Mouse (Mus musculus) MEL (cell line): ENCODE measurements around the gene Atl3. TPM values are rescaled to one million over a fixed set of nuclear protein-coding genes. Genes with fewer than 3 reads are reported as not detected.
A peak's percentile ranks its signal among the peaks of the same experiment; 100 is the strongest.

Experiments
- DNase-seq: peaks from one replicate; pipeline ENCODE4 v3.0.0; 2011; ENCODE audit warnings: low read depth, low spot score
- H3K27ac ChIP-seq: 2 replicates; pipeline ENCODE4 v1.5.1; 2012; ENCODE audit warnings: low read depth, mild to moderate bottlenecking, control low read depth, low read length, moderate library complexity; ENCODE audit not compliant: control insufficient read depth
- H3K27me3 ChIP-seq, 2 experiments: fragments of 150-350 bp in 1 of 2; sonication (generic) in 1 of 2; 2 replicates each; pipeline ENCODE4 v1.6.1; 2012; ENCODE audit warnings: low read length in 2 of 2, mild to moderate bottlenecking in 2 of 2, improper control_type of control experiment in 1 of 2, moderate library complexity in 1 of 2; ENCODE audit not compliant: insufficient read depth in 2 of 2, control insufficient read depth in 1 of 2
- H3K36me3 ChIP-seq, 2 experiments: 2 replicates each; pipeline ENCODE4 v1.6.1; 2012 to 2014; ENCODE audit warnings: low read length in 2 of 2, improper control_type of control experiment in 1 of 2, inconsistent platforms in 1 of 2, mild to moderate bottlenecking in 1 of 2; ENCODE audit not compliant: insufficient read depth in 2 of 2, control insufficient read depth in 1 of 2
- H3K4me1 ChIP-seq, 2 experiments: fragments of 150-350 bp in 1 of 2; sonication (generic) in 1 of 2; 2 replicates each; pipeline ENCODE4 v1.6.1; 2012; ENCODE audit warnings: low read length in 2 of 2, improper control_type of control experiment in 1 of 2, mild to moderate bottlenecking in 1 of 2; ENCODE audit not compliant: insufficient read depth in 2 of 2, control insufficient read depth in 1 of 2
- H3K4me3 ChIP-seq, 2 experiments: fragments of 150-350 bp in 1 of 2; sonication (generic) in 1 of 2; 2 replicates each; pipeline ENCODE4 v1.5.1; 2012; ENCODE audit warnings: low read depth in 2 of 2, low read length in 2 of 2, mild to moderate bottlenecking in 2 of 2, moderate library complexity in 2 of 2, control low read depth in 1 of 2, improper control_type of control experiment in 1 of 2; ENCODE audit not compliant: control insufficient read depth in 1 of 2, insufficient read depth in 1 of 2
- H3K79me2 ChIP-seq: 2 replicates; pipeline ENCODE4 v1.6.1; 2012; ENCODE audit warnings: mild to moderate bottlenecking, low read length, moderate library complexity; ENCODE audit not compliant: control insufficient read depth, poor library complexity, insufficient read depth
- H3K9ac ChIP-seq: 2 replicates; pipeline ENCODE4 v1.6.1; 2012; ENCODE audit warnings: low read depth, mild to moderate bottlenecking, control low read depth, low read length, moderate library complexity; ENCODE audit not compliant: control insufficient read depth, poor library complexity, severe bottlenecking
- H3K9me3 ChIP-seq: fragments of 150-350 bp; sonication (generic); replicated peaks from 2 replicates; pipeline ENCODE4 v1.6.1; 2012; ENCODE audit warnings: mild to moderate bottlenecking, low read length, improper control_type of control experiment, moderate library complexity; ENCODE audit not compliant: insufficient read depth
- E2F4 ChIP-seq: IDR thresholded peaks from 2 replicates; pipeline ENCODE4 v1.6.1; 2011; ENCODE audit warnings: low read depth, low read length, improper control_type of control experiment, borderline replicate concordance
- ELF1 ChIP-seq: IDR thresholded peaks from 2 replicates; pipeline ENCODE4 v1.6.1; 2014; ENCODE audit warnings: low read depth, mild to moderate bottlenecking, inconsistent platforms, low read length, improper control_type of control experiment, moderate library complexity
- EP300 ChIP-seq, 2 experiments: IDR thresholded peaks; 2 replicates each; pipeline ENCODE4 v1.6.1; 2011; ENCODE audit warnings: improper control_type of control experiment in 2 of 2, low read length in 2 of 2, low read depth in 1 of 2, mild to moderate bottlenecking in 1 of 2
- ETS1 ChIP-seq: IDR thresholded peaks from 2 replicates; pipeline ENCODE4 v1.6.1; 2012; ENCODE audit warnings: low read depth, mild to moderate bottlenecking, inconsistent platforms, low read length, improper control_type of control experiment, moderate library complexity
- GATA1 ChIP-seq: IDR thresholded peaks from 2 replicates; pipeline ENCODE4 v1.6.1; 2011; ENCODE audit warnings: low read depth, low read length, improper control_type of control experiment
- HCFC1 ChIP-seq: IDR thresholded peaks from 2 replicates; pipeline ENCODE4 v1.6.1; 2012; ENCODE audit warnings: low read depth, mild to moderate bottlenecking, inconsistent platforms, low read length, improper control_type of control experiment, moderate library complexity
- KAT2A ChIP-seq: conservative IDR thresholded peaks from 2 replicates; pipeline ENCODE4 v1.6.1; 2012; ENCODE audit warnings: low read depth, low read length, improper control_type of control experiment, inconsistent platforms
- MAFK ChIP-seq: IDR thresholded peaks from 2 replicates; pipeline ENCODE4 v1.6.1; 2011; ENCODE audit warnings: low read depth, mild to moderate bottlenecking, low read length, improper control_type of control experiment, borderline replicate concordance
- MEF2A ChIP-seq: IDR thresholded peaks from 2 replicates; pipeline ENCODE4 v1.6.1; 2014; ENCODE audit warnings: low read depth, mild to moderate bottlenecking, inconsistent platforms, low read length, improper control_type of control experiment; ENCODE audit not compliant: poor library complexity, insufficient replicate concordance, severe bottlenecking; ENCODE audit errors: extremely low read depth
- MYB ChIP-seq: IDR thresholded peaks from 2 replicates; pipeline ENCODE4 v1.6.1; 2011; ENCODE audit warnings: mild to moderate bottlenecking, low read depth, low read length, improper control_type of control experiment
- NRF1 ChIP-seq: IDR thresholded peaks from 2 replicates; pipeline ENCODE4 v1.6.1; 2014; ENCODE audit warnings: low read depth, mild to moderate bottlenecking, inconsistent platforms, low read length, improper control_type of control experiment, moderate library complexity; ENCODE audit not compliant: poor library complexity, insufficient read depth, severe bottlenecking
- POLR2A ChIP-seq, 2 experiments: IDR thresholded peaks; 2 replicates each; pipeline ENCODE4 v1.6.1; 2011 to 2012; ENCODE audit warnings: low read length in 2 of 2, mild to moderate bottlenecking in 2 of 2, control low read depth in 1 of 2, improper control_type of control experiment in 1 of 2, low read depth in 1 of 2, moderate library complexity in 1 of 2; ENCODE audit not compliant: control insufficient read depth in 1 of 2, insufficient read depth in 1 of 2, poor library complexity in 1 of 2
- POLR2AphosphoS5 ChIP-seq: IDR thresholded peaks from 2 replicates; pipeline ENCODE4 v1.6.1; 2012; ENCODE audit warnings: low read depth, borderline replicate concordance, mild to moderate bottlenecking, inconsistent platforms, low read length, moderate library complexity, mixed read lengths
- RCOR1 ChIP-seq: IDR thresholded peaks from 2 replicates; pipeline ENCODE4 v1.6.1; 2012; ENCODE audit warnings: low read depth, mild to moderate bottlenecking, inconsistent platforms, low read length, improper control_type of control experiment
- SIN3A ChIP-seq: IDR thresholded peaks from 2 replicates; pipeline ENCODE4 v1.6.1; 2012; ENCODE audit warnings: low read length, improper control_type of control experiment, inconsistent platforms
- SMC3 ChIP-seq: IDR thresholded peaks from 2 replicates; pipeline ENCODE4 v1.6.1; 2011; ENCODE audit warnings: low read depth, low read length, improper control_type of control experiment
- TBP ChIP-seq: IDR thresholded peaks from 2 replicates; pipeline ENCODE4 v1.8.0; 2011; ENCODE audit warnings: low read depth, low read length, improper control_type of control experiment
- TCF12 ChIP-seq: IDR thresholded peaks from 2 replicates; pipeline ENCODE4 v1.6.1; 2014; ENCODE audit warnings: low read depth, mild to moderate bottlenecking, inconsistent platforms, low read length, improper control_type of control experiment, moderate library complexity
- USF1 ChIP-seq: IDR thresholded peaks from 2 replicates; pipeline ENCODE4 v1.6.1; 2014; ENCODE audit warnings: low read depth, mild to moderate bottlenecking, inconsistent platforms, low read length, improper control_type of control experiment, moderate library complexity
- USF2 ChIP-seq, 2 experiments: IDR thresholded peaks; 2 replicates each; pipeline ENCODE4 v1.6.1; 2011 to 2012; ENCODE audit warnings: improper control_type of control experiment in 2 of 2, low read length in 2 of 2, borderline replicate concordance in 1 of 2, inconsistent platforms in 1 of 2, low read depth in 1 of 2, mild to moderate bottlenecking in 1 of 2; ENCODE audit not compliant: insufficient read depth in 1 of 2
- ZKSCAN1 ChIP-seq: IDR thresholded peaks from 2 replicates; pipeline ENCODE4 v1.6.1; 2012; ENCODE audit warnings: low read depth, mild to moderate bottlenecking, inconsistent platforms, low read length, improper control_type of control experiment, moderate library complexity
- ZNF384 ChIP-seq: IDR thresholded peaks from 2 replicates; pipeline ENCODE4 v1.6.1; 2012; ENCODE audit warnings: low read depth, mild to moderate bottlenecking, inconsistent platforms, low read length, improper control_type of control experiment
- polyA plus RNA-seq, 2 experiments: library from polyadenylated mRNA; stranded (reverse) in 1 of 2; unstranded in 1 of 2; fragments of >175 nt in 1 of 2; fragments of >200 nt in 1 of 2; gene quantifications; 2 replicates each; pipeline versions ENCODE4 v1.2.1 to v1.2.4; 2012; ENCODE audit warnings: low replicate concordance in 2 of 2, low read depth in 1 of 2; ENCODE audit not compliant: insufficient read length in 2 of 2, insufficient read depth in 1 of 2, missing spikeins in 1 of 2
- total RNA-seq: library from RNA; depleted of rRNA; stranded (reverse); fragments of 300-350 nt; gene quantifications from 2 replicates; pipeline ENCODE4 v1.2.3, GENCODE M21; 2012

Atl3 gene
- total and polyA plus RNA-seq, 3 experiments, result 15.3 to 16.4 TPM; not detected in 1

DNA sequence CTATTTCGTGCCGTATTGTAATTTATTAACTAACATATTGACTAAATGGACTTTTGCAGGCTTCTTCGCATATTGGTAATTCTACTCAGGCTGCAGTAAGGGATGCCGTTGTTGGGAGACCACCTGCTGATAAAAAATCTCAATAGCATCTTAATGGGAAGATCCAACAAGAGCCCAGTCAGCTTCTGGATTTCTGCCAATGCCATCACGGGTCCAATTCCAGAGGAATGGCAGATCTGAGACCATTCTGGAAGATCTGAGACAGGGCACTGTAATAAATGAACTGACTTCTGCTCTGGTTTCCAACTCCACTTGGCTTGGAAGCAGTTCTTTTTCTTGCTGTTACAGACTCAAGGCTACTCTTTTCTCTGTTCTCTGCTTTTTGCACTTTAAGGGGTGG, 40.1 kb downstream of the Atl3 start:
- Histone ChIP-seq H3K36me3 (peaks cover 0 to 10% of the 10 kb centered on the region in 2 experiments; a peak in 2 of 4 replicates), H3K79me2 (no peaks in the 10 kb centered on the region), H3K27me3 (no peaks in the 10 kb centered on the region), H3K9ac (no peak overlapping the region), H3K4me1 (no peaks in the 10 kb centered on the region), H3K4me3 (no peak overlapping the region), H3K9me3 (no peaks in the 10 kb centered on the region), H3K27ac (no peak overlapping the region)
- DNase-seq, result no peak
- no peak for TF ChIP-seq ETS1
- no peak for TF ChIP-seq SIN3A
- no peak for TF ChIP-seq MAFK
- TF ChIP-seq KAT2A, result no peak
- no peak for TF ChIP-seq RCOR1

DNA sequence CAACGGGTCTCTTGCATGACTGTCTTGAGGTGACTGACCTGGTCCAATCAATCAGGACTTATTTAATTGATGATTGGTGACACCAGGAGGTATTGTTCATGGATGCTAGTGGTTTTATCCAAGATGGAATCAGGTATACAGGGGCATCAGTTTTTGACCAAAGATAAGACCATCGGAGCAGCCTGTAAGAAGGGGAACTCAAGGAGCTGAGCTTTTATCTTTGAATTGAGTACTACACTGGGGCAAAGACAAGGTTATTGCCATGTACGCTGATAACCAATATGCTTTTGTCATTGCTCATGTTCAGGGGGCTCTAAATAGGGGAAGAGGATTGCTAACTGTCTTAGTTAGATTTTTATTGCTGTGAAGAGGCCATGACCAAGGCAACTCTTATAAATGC, 55.1 kb downstream of the Atl3 start:
- H3K27ac ChIP-seq, result no peak overlapping the region
- no peak overlapping the region for H3K9ac ChIP-seq
- H3K4me1 ChIP-seq, result peaks cover 21% of the 10 kb centered on the region in 2 experiments
- H3K27me3 ChIP-seq, result no peaks in the 10 kb centered on the region
- TF ChIP-seq NRF1 (no peak), KAT2A (no peak), SMC3 (no peak), POLR2AphosphoS5 (no peak), MYB (no peak), GATA1 (peak; percentile 52), EP300 (IDR thresholded peaks at IDR 0.05; ENCODE audit: low read depth in 1 of 2, low read length in 2 of 2) (peak in 1 of 2 experiments; percentile 24; a peak in 1 of 4 replicates), ETS1 (peak; percentile 22; the same call in 1 of the 2 replicates), MEF2A (no peak), TCF12 (no peak), E2F4 (no peak), ZNF384 (no peak), USF2 (IDR thresholded peaks at IDR 0.05; ENCODE audit: borderline replicate concordance in 1 of 2, insufficient read depth in 1 of 2, low read depth in 1 of 2, low read length in 2 of 2) (no peak), POLR2A (IDR thresholded peaks at IDR 0.05; ENCODE audit: control insufficient read depth in 1 of 2, insufficient read depth in 1 of 2, low read depth in 1 of 2, low read length in 2 of 2, poor library complexity in 1 of 2) (no peak), USF1 (no peak), HCFC1 (no peak), ELF1 (no peak), ZKSCAN1 (no peak), MAFK (no peak), TBP (no peak)
- peaks cover 0 to 22% of the 10 kb centered on the region in 2 experiments; a peak in 2 of 4 replicates for H3K36me3 ChIP-seq
- no peaks in the 10 kb centered on the region for H3K79me2 ChIP-seq
- DNase-seq, result no peak
- no peaks in the 10 kb centered on the region for H3K9me3 ChIP-seq
- H3K4me3 ChIP-seq, result no peak overlapping the region
